Mouse (Mus musculus) CH12.LX (cell line): ENCODE results near the gene Gper1. TPM values are rescaled to one million over a fixed set of nuclear protein-coding genes. Genes with fewer than 3 reads are reported as not detected.

Experiments used
- DNase-seq: peaks from one replicate; pipeline ENCODE4 v3.0.0-alpha.2; 2013; ENCODE audit errors: extremely low read depth
- H3K27ac ChIP-seq: 2 replicates; pipeline ENCODE4 v1.5.1; 2012; ENCODE audit warnings: low read depth, mild to moderate bottlenecking, control low read depth, moderate library complexity; ENCODE audit not compliant: insufficient read depth
- H3K27me3 ChIP-seq: replicated peaks from 2 replicates; pipeline ENCODE3; 2012; ENCODE audit warnings: inconsistent platforms
- H3K36me3 ChIP-seq, 2 experiments: replicated peaks in 1 of 2; 2 replicates each; pipeline versions ENCODE3 to v1.6.1; 2012; ENCODE audit warnings: inconsistent platforms in 1 of 2, low read length in 1 of 2, mild to moderate bottlenecking in 1 of 2, mixed read lengths in 1 of 2, moderate library complexity in 1 of 2; ENCODE audit not compliant: control insufficient read depth in 1 of 2, insufficient read depth in 1 of 2
- H3K4me1 ChIP-seq, 2 experiments: 2 replicates each; pipeline ENCODE4 v1.6.1; 2012; ENCODE audit warnings: inconsistent platforms in 1 of 2, moderate library complexity in 1 of 2; ENCODE audit not compliant: insufficient read depth in 2 of 2, control insufficient read depth in 1 of 2
- H3K4me2 ChIP-seq: 2 replicates; pipeline ENCODE4 v1.6.1; 2012; ENCODE audit warnings: low read depth, mild to moderate bottlenecking, control low read depth; ENCODE audit not compliant: poor library complexity, insufficient read depth, severe bottlenecking
- H3K4me3 ChIP-seq, 3 experiments: fragments of 150-350 bp in 1 of 3; sonication (generic) in 1 of 3; replicated peaks in 1 of 3; 2 replicates each; pipeline versions ENCODE3 to v1.5.1; 2011 to 2012; ENCODE audit warnings: low read depth in 2 of 3, low read length in 2 of 3, mild to moderate bottlenecking in 2 of 3, moderate library complexity in 2 of 3, control low read depth in 1 of 3, improper control_type of control experiment in 1 of 3, inconsistent platforms in 1 of 3, mixed read lengths in 1 of 3; ENCODE audit not compliant: poor library complexity in 1 of 3
- H3K79me2 ChIP-seq: replicated peaks from 2 replicates; pipeline ENCODE4 v1.6.1; 2012; ENCODE audit warnings: mild to moderate bottlenecking, moderate library complexity; ENCODE audit not compliant: control insufficient read depth, poor library complexity, insufficient read depth, severe bottlenecking; ENCODE audit errors: extremely low read depth
- H3K9ac ChIP-seq: 2 replicates; pipeline ENCODE4 v1.6.1; 2012; ENCODE audit warnings: low read depth, mild to moderate bottlenecking, control low read depth, moderate library complexity; ENCODE audit not compliant: insufficient read depth
- H3K9me3 ChIP-seq: replicated peaks from 2 replicates; pipeline ENCODE3; 2012; ENCODE audit warnings: low read length, inconsistent platforms, mixed read lengths
- BHLHE40 ChIP-seq: IDR thresholded peaks from 2 replicates; pipeline ENCODE4 v1.6.1; 2011; ENCODE audit warnings: mild to moderate bottlenecking, low read depth, low read length, improper control_type of control experiment
- CHD1 ChIP-seq: IDR thresholded peaks from 2 replicates; pipeline ENCODE4 v1.6.1; 2012; ENCODE audit warnings: low read depth, low read length, improper control_type of control experiment, inconsistent platforms
- CHD2 ChIP-seq: IDR thresholded peaks from 2 replicates; pipeline ENCODE4 v1.6.1; 2011; ENCODE audit warnings: low read length, improper control_type of control experiment
- E2F4 ChIP-seq: IDR thresholded peaks from 2 replicates; pipeline ENCODE4 v1.6.1; 2011; ENCODE audit warnings: low read depth, low read length, improper control_type of control experiment; ENCODE audit not compliant: insufficient replicate concordance
- ETS1 ChIP-seq: conservative IDR thresholded peaks from 2 replicates; pipeline ENCODE4 v1.6.1; 2012; ENCODE audit warnings: low read depth, mild to moderate bottlenecking, inconsistent platforms, low read length, improper control_type of control experiment, moderate library complexity
- HCFC1 ChIP-seq: IDR thresholded peaks from 2 replicates; pipeline ENCODE4 v1.6.1; 2012; ENCODE audit warnings: low read depth, mild to moderate bottlenecking, inconsistent platforms, low read length, improper control_type of control experiment
- IRF4 ChIP-seq: IDR thresholded peaks from 2 replicates; pipeline ENCODE4 v1.6.1; 2014; ENCODE audit warnings: low read depth, mild to moderate bottlenecking, inconsistent platforms, low read length, improper control_type of control experiment
- JUND ChIP-seq: conservative IDR thresholded peaks from 2 replicates; pipeline ENCODE4 v1.6.1; 2011; ENCODE audit warnings: low read depth, low read length, improper control_type of control experiment
- MAFK ChIP-seq: IDR thresholded peaks from 2 replicates; pipeline ENCODE4 v1.6.1; 2011; ENCODE audit warnings: low read length, improper control_type of control experiment; ENCODE audit not compliant: insufficient replicate concordance
- MAZ ChIP-seq: IDR thresholded peaks from 2 replicates; pipeline ENCODE4 v1.6.1; 2012; ENCODE audit warnings: low read depth, mild to moderate bottlenecking, inconsistent platforms, low read length, improper control_type of control experiment, moderate library complexity
- MXI1 ChIP-seq: IDR thresholded peaks from 2 replicates; pipeline ENCODE4 v1.6.1; 2011; ENCODE audit warnings: mild to moderate bottlenecking, low read depth, low read length, improper control_type of control experiment
- NELFE ChIP-seq: IDR thresholded peaks from 2 replicates; pipeline ENCODE4 v1.6.1; 2011; ENCODE audit warnings: low read depth, low read length, improper control_type of control experiment
- POLR2A ChIP-seq: IDR thresholded peaks from 2 replicates; pipeline ENCODE4 v1.6.1; 2011; ENCODE audit warnings: low read depth, mild to moderate bottlenecking, improper control_type of control experiment, low read length
- POLR2AphosphoS2 ChIP-seq: IDR thresholded peaks from 2 replicates; pipeline ENCODE4 v1.6.1; 2011; ENCODE audit warnings: low read depth, low read length, improper control_type of control experiment
- SIN3A ChIP-seq: IDR thresholded peaks from 2 replicates; pipeline ENCODE4 v1.6.1; 2012; ENCODE audit warnings: low read length, improper control_type of control experiment, inconsistent platforms
- TCF12 ChIP-seq: IDR thresholded peaks from 2 replicates; pipeline ENCODE4 v1.6.1; 2014; ENCODE audit warnings: low read depth, mild to moderate bottlenecking, inconsistent platforms, low read length, improper control_type of control experiment
- USF1 ChIP-seq: IDR thresholded peaks from 2 replicates; pipeline ENCODE4 v1.6.1; 2014; ENCODE audit warnings: low read depth, mild to moderate bottlenecking, inconsistent platforms, low read length, improper control_type of control experiment
- ZC3H11A ChIP-seq: IDR thresholded peaks from 2 replicates; pipeline ENCODE4 v1.6.1; 2012; ENCODE audit warnings: low read depth, mild to moderate bottlenecking, inconsistent platforms, low read length, improper control_type of control experiment
- ZNF384 ChIP-seq: IDR thresholded peaks from 2 replicates; pipeline ENCODE4 v1.6.1; 2012; ENCODE audit warnings: low read depth, low read length, improper control_type of control experiment, inconsistent platforms
- dilution Hi-C: fragments of 300-500 bp; cut with MboI; formaldehyde crosslinking; loops from 2 replicates; pipeline ENCODE4 v1.14.3; 2020; ENCODE audit warnings: low sequenced_read_pairs; ENCODE audit not compliant: extremely low pct_unique_long_range_greater_than_20kb, extremely low pct_ligation_motif_present
- in situ Hi-C: fragments of 300-500 bp; cut with MboI; formaldehyde crosslinking; loops from 3 replicates; pipeline ENCODE4 v1.14.3; 2019; ENCODE audit warnings: low sequenced_read_pairs, low pct_ligation_motif_present, low pct_unique_long_range_greater_than_20kb, mixed read lengths
- polyA plus RNA-seq: library from polyadenylated mRNA; unstranded; fragments of >175 nt; gene quantifications from 2 replicates; pipeline ENCODE4 v1.2.1, GENCODE M21; 2012; ENCODE audit warnings: low read depth; ENCODE audit not compliant: insufficient read length
- total RNA-seq, 2 experiments: library from RNA; depleted of rRNA; stranded (reverse); fragments of 300-350 nt in 1 of 2; fragments of >200 nt in 1 of 2; gene quantifications; 2 replicates each; pipeline ENCODE4 v1.2.3; 2012 to 2014

Gper1 gene
- total and polyA plus RNA-seq, 3 experiments = 0.13 TPM; not detected in 2

DNA sequence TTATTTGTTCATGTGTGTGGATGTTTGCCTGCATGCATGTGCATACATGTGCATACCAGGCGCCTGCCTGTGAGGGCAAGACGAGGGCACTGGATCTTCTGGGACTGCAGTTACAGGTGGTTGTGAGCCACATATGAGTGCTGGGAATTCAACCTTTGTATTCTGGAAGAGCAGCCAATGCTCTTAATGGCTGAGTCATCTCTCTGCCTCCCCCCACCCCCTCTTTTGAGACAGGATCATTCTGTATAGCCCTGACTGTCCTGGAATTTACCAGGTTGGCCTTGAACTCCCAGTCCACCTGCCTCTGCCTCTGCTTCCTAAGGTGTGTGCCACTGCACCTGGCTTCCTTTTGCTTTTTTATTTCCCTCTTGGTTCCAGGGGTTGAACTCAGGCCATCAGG is 48.1 kb upstream of the Gper1 start:
- no peaks in the 10 kb centered on the region for H3K79me2 ChIP-seq
- TF ChIP-seq NELFE = no peak
- TF ChIP-seq MAZ = no peak
- TF ChIP-seq ZNF384 = no peak
- no peak for TF ChIP-seq SIN3A
- TF ChIP-seq BHLHE40 = no peak
- TF ChIP-seq E2F4 = no peak
- no peak for TF ChIP-seq IRF4
- H3K36me3 ChIP-seq = peaks cover 0 to 33% of the 10 kb centered on the region in 2 experiments
- H3K9me3 ChIP-seq = no peaks in the 10 kb centered on the region
- in situ Hi-C loops (loop anchor here (25.0 kb wide), 1 partner anchor 87 kb away; the partner anchor contains the start of gene 3110082I17Rik), dilution Hi-C loops (no loop called here)
- H3K27me3 ChIP-seq = no peaks in the 10 kb centered on the region
- no peak overlapping the region for H3K27ac ChIP-seq
- DNase-seq = no peak
- no peak overlapping the region for H3K4me2 ChIP-seq
- H3K4me1 ChIP-seq = peaks cover 7% of the 10 kb centered on the region in 2 experiments; a peak in 3 of 4 replicates
- H3K4me3 ChIP-seq = no peak overlapping the region
- no peak overlapping the region for H3K9ac ChIP-seq

DNA sequence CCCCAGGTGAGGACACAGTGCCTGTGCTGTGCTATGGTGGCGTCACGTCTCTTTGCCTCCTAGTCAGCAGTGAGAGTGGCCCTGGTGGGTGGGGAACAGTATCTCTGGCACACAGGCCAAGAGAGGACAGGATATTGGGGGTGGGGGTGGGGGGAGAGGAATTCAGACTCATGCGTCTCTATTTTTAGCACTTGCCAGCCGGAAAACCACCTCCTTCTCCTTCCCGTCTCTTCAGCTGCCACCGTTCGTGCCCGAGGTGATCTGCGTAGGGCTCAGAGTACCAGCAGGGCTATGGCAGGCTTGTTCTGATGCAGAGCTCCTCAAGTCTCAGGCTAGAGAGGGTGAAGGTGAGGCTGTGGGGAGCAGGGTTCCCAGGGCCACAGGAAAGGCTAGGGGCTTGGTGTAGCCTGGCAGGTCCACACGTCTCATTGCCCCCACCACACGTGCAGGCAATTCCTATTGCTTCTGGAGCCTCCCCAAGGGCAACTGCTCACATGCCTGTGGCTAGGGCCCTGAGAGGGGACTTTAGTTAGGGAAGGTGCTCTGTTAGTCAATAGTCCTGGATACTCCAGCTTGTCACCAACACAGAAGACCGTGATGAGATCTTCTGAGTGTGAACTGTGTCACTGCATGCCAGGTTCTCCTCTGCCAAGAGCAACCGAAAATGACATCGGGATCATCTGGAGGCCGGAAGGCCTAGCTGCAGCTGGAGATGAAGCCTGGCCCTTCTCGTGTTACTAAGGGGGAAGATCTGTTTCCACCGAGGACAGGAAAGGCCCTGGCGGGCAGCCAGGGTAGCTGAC is 45.3 kb upstream of the Gper1 start, which contains the start of gene Gpr146:
Gene Gpr146 (plus strand): TSS at position 230 of the 803 bp plus-strand sequence.
- H3K9me3 ChIP-seq = no peaks in the 10 kb centered on the region
- dilution Hi-C loops (no loop called here), in situ Hi-C loops (no loop called here)
- no peak for DNase-seq
- H3K4me2 ChIP-seq = no peak within 1 kb of the TSS
- no peak within 1 kb of the TSS for H3K27ac ChIP-seq
- H3K36me3 ChIP-seq = peaks cover 0 to 33% of the 10 kb centered on the region in 2 experiments
- H3K4me1 ChIP-seq = peaks cover 4 to 17% of the 10 kb centered on the region in 2 experiments
- no peak for TF ChIP-seq POLR2A
- no peak for TF ChIP-seq USF1
- no peak for TF ChIP-seq SIN3A
- no peak for TF ChIP-seq MAFK
- TF ChIP-seq HCFC1 = no peak
- TF ChIP-seq ETS1 = no peak
- TF ChIP-seq ZNF384 = no peak
- no peak for TF ChIP-seq TCF12
- TF ChIP-seq ZC3H11A = no peak
- no peak for TF ChIP-seq NELFE
- TF ChIP-seq POLR2AphosphoS2 = no peak
- TF ChIP-seq JUND = no peak
- TF ChIP-seq MXI1 = no peak
- no peak for TF ChIP-seq CHD1
- no peak for TF ChIP-seq CHD2
- no peaks in the 10 kb centered on the region for H3K27me3 ChIP-seq
- no peak within 1 kb of the TSS for H3K4me3 ChIP-seq
- H3K79me2 ChIP-seq = no peaks in the 10 kb centered on the region
- H3K9ac ChIP-seq = no peak within 1 kb of the TSS
